Comparison of ENCODE assay signal across 25 mouse cellular contexts in the genomic region with DNA sequence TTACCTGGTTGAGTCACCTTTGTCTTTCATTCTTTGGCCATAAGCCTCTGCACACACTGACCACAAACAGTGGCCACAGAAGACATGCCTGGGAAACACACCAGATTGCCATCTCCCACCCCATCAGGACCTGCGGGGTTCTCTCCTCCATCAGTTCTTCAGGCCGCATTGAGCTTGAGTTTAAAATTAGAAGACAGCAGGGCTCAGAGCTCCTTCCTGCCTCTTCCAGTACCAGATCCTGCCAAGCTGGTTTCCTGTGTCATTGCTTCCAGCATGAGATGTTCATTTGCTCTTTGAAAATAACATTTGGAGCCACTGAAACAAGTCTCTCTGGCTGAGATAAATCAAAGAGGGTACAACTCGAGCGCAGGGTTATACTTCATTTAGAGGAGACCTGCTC.
DNase-seq lines count a peak whose midpoint lies in the region; ATAC-seq and TF ChIP-seq lines count a peak whose summit lies in the region.
"Had no signal": no experiment of that assay in that cellular context is flagged by ENCODE, and none has a peak within 500 bp of the region (broad histone marks: within the 10 kb centered on the region; RNA-seq: fewer than 3 reads in every experiment).

No protein-coding gene starts in this region.

- no peak for TF ChIP-seq CTCF in forebrain, postnatal 0 days (IDR thresholded peaks at IDR 0.05; ENCODE audit: low read depth)

- DNase-seq in cerebellum, adult 18-20 months: peak; percentile 28 to 33
- DNase-seq in cerebellum, adult 11 months: no peak
- DNase-seq in forebrain, postnatal 0 days: peak; percentile 49
- DNase-seq in forebrain, embryonic 14.5 days (ENCODE audit: low spot score): no peak
- DNase-seq in layer of hippocampus, adult 9-11 months: peak; percentile 23
- DNase-seq in layer of hippocampus, postnatal 14 days (ENCODE audit: low spot score in 2 of 2): no peak
- DNase-seq in cerebellum, postnatal 14 days: peak; percentile 38 to 49
- no peak for DNase-seq in adipocyte (ENCODE audit: low spot score)
- DNase-seq: adrenal gland, adult 8-10 months; adrenal gland, postnatal 25 days; gastrocnemius, postnatal 25 days; heart, adult 18-20 months; heart, postnatal 10 days; heart, postnatal 36 days; kidney, adult 11 months; kidney, adult 8-10 months had no signal

- WGBS in forebrain, postnatal 0 days: 55% methylated on average over 4 of the region's 4 CpGs
- 85% methylated on average over 4 of the region's 4 CpGs for WGBS in forebrain, embryonic 14.5 days

- H3K9ac ChIP-seq in forebrain, postnatal 0 days: no peak overlapping the region
- no peak overlapping the region for H3K9ac ChIP-seq in forebrain, embryonic 14.5 days (ENCODE audit: low read length)
- H3K9ac ChIP-seq: forebrain, embryonic 15.5 days; heart, embryonic 12.5 days; heart, embryonic 15.5 days; hindbrain, embryonic 13.5 days; intestine, embryonic 15.5 days had no signal

- no peak overlapping the region for H3K4me3 ChIP-seq in forebrain, postnatal 0 days (ENCODE audit: low read depth, low read length)
- H3K4me3 ChIP-seq in forebrain, embryonic 14.5 days (ENCODE audit: low read depth, low read length): no peak overlapping the region
- H3K4me3 ChIP-seq: forebrain, embryonic 10.5 days; forebrain, embryonic 15.5 days; heart, embryonic 12.5 days; heart, embryonic 15.5 days; hindbrain, embryonic 10.5 days; hindbrain, embryonic 13.5 days; intestine, embryonic 15.5 days had no signal

- no peaks in the 10 kb centered on the region for H3K27me3 ChIP-seq in forebrain, postnatal 0 days (ENCODE audit: insufficient read depth, low read length)
- H3K27me3 ChIP-seq in forebrain, embryonic 14.5 days (replicated peaks; ENCODE audit: control insufficient read depth, insufficient read depth, low read length): no peaks in the 10 kb centered on the region
- H3K27me3 ChIP-seq: forebrain, embryonic 15.5 days; hindbrain, embryonic 13.5 days; intestine, embryonic 15.5 days had no signal

- ATAC-seq in forebrain, postnatal 0 days: no peak
- no peak for ATAC-seq in forebrain, embryonic 14.5 days
- ATAC-seq: CD4-positive, CD25-positive, alpha-beta regulatory T cell, adult 4 months; forebrain, embryonic 15.5 days; hindbrain, embryonic 16.5 days; intestine, embryonic 15.5 days had no signal

- H3K9me3 ChIP-seq in forebrain, postnatal 0 days (ENCODE audit: low read length): no peaks in the 10 kb centered on the region
- H3K9me3 ChIP-seq in forebrain, embryonic 14.5 days (replicated peaks; ENCODE audit: control insufficient read depth, low read length): no peaks in the 10 kb centered on the region
- H3K9me3 ChIP-seq: forebrain, embryonic 10.5 days; forebrain, embryonic 15.5 days; heart, embryonic 12.5 days; heart, embryonic 15.5 days; hindbrain, embryonic 10.5 days; hindbrain, embryonic 13.5 days; intestine, embryonic 15.5 days had no signal

- H3K36me3 ChIP-seq in forebrain, postnatal 0 days (ENCODE audit: insufficient read depth): no peaks in the 10 kb centered on the region
- no peaks in the 10 kb centered on the region for H3K36me3 ChIP-seq in forebrain, embryonic 14.5 days (ENCODE audit: control insufficient read depth, insufficient read depth, low read length)
- H3K36me3 ChIP-seq: forebrain, embryonic 10.5 days; forebrain, embryonic 15.5 days; heart, embryonic 12.5 days; heart, embryonic 15.5 days; hindbrain, embryonic 10.5 days; hindbrain, embryonic 13.5 days; intestine, embryonic 15.5 days had no signal

- no peaks in the 10 kb centered on the region for H3K4me1 ChIP-seq in forebrain, postnatal 0 days (ENCODE audit: insufficient read depth)
- peaks cover 5% of the 10 kb centered on the region for H3K4me1 ChIP-seq in forebrain, embryonic 14.5 days (ENCODE audit: control insufficient read depth, insufficient read depth, low read length)
- H3K4me1 ChIP-seq: heart, embryonic 12.5 days; heart, embryonic 15.5 days; intestine, embryonic 15.5 days had no signal

- H3K4me2 ChIP-seq in forebrain, postnatal 0 days (ENCODE audit: low read depth): no peak overlapping the region
- no peak overlapping the region for H3K4me2 ChIP-seq in forebrain, embryonic 14.5 days (ENCODE audit: low read length)
- H3K4me2 ChIP-seq: forebrain, embryonic 15.5 days; heart, embryonic 12.5 days; heart, embryonic 15.5 days; hindbrain, embryonic 13.5 days; intestine, embryonic 15.5 days had no signal

- H3K27ac ChIP-seq in forebrain, postnatal 0 days (ENCODE audit: low read depth, low read length): no peak overlapping the region
- no peak overlapping the region for H3K27ac ChIP-seq in forebrain, embryonic 14.5 days (ENCODE audit: low read depth, low read length)
- H3K27ac ChIP-seq: forebrain, embryonic 10.5 days; forebrain, embryonic 15.5 days; heart, embryonic 15.5 days; hindbrain, embryonic 10.5 days; hindbrain, embryonic 13.5 days; intestine, embryonic 15.5 days had no signal

Comparison
In these comparisons a context has a peak if more than half of its experiments do, and no peak if none do; other contexts are left out.
1. DNase-seq: peak in cerebellum, adult 18-20 months (2 of 2), forebrain, postnatal 0 days (single experiment), layer of hippocampus, adult 9-11 months (single experiment) and cerebellum, postnatal 14 days (2 of 2); none in cerebellum, adult 11 months (single experiment), forebrain, embryonic 14.5 days (single experiment), layer of hippocampus, postnatal 14 days (0 of 2) and adipocyte (single experiment).